Mouse (Mus musculus) mouse embryonic stem cell (cell line): ENCODE data around the gene Fnbp1l.

Source experiments
- in situ Hi-C, 2 experiments: fragments of 300-500 bp; cut with MboI; formaldehyde crosslinking; loops; 1 replicate in 1 of 2; 3 replicates in 1 of 2; pipeline ENCODE4 v1.14.3; 2019 to 2020; ENCODE audit warnings: low sequenced_read_pairs in 2 of 2, low pct_unique_long_range_greater_than_20kb in 1 of 2, mixed read lengths in 1 of 2; ENCODE audit not compliant: unreplicated experiment in 1 of 2

The Fnbp1l gene

GRCm38 (mm10) chr3:122510240-122510750, 109.2 kb downstream of the Fnbp1l start:
- in situ Hi-C loops, result no loop called here

- in situ Hi-C loops, result no loop called here
Observed at GRCm38 (mm10) chr3:122509534-122510239, 109.8 kb downstream of the Fnbp1l start.

DNA sequence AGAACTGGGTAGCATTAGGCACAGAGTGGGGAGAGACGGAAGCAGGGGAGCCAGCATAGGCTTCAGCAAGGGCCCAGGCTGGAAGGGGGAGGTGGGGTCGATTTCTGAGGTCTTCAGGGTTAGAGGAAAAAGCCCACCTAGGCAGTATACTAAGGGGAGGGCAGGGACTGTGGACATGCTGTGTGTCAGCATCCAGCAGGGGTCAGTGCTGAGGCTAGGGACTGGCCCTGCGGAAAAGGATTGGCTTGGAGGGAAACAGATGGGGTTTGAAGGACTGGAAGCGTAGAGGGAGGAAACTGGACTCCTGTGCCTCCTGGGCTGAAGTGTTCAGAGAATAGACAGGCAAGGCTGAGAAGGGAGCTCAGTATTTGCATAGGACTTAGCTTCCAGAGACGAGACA, 110.4 kb downstream of the Fnbp1l start:
- in situ Hi-C loops, result no loop called here

DNA sequence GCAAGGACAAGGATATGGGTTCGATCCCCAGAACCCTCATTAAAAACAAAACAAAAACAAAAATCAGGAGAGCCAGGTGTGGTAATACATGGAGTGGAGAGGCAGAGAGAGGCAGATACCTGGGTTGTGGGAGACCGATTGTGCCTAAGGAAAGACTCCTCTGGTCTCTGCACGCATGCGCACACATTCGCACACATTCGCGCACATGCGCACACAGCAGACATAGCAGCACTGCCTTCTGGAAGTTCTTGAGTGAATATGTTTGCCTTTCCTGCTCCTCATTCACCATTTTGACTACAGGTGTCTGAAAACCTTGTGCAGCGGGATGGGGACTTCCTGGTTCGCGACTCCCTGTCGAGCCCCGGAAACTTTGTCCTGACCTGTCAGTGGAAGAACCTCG, 111.7 kb downstream of the Fnbp1l start:
- in situ Hi-C loops, result no loop called here

DNA sequence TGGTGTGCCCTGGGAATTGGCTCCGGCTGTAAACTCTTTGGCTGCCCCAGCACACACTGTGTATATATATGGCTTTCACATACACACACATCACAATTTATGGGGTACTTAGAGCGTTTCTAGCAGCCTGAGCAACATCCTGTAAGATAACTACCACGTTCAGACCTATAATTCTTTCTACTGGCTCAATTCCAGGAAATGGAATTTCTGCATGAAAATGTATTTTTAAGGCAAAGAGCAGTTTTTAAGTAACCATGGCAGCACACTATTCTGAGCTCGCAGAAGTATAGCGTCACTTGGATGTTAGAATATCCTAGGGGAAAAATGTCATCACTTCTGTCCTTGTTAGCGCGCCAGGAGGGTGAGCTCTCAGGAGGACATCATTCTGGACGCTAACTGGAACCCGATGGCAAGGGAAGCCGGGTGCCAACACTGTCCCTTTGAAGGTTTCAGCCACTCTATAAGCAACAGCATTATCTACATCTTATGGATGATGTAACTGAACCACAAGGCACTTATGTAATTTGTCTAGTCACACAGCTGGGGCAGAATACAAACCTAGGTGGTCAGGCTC, 113.1 kb downstream of the Fnbp1l start:
- in situ Hi-C loops, result no loop called here

- in situ Hi-C loops, result no loop called here
Observed at GRCm38 (mm10) chr3:122500929-122501328, 118.6 kb downstream of the Fnbp1l start.

DNA sequence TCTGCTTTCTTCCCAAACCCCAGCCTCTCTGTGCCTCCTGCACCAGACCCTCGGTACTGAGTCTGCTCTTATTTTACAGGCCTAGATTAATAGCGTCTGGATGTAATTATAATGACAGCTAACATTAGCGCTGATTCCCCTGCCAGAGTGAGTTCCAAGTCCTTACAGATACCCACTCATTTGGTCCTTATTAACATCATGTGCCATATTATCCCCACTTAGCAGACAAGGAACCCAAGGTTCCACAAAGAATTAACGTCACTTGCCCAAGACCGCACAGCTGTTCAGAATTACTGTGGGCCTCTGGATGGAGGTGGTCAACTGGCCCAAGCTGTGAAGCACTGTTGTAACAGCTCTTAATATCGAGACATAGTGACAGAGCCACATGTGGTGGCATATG, 119.9 kb downstream of the Fnbp1l start:
- in situ Hi-C loops, result no loop called here

- in situ Hi-C loops, result no loop called here
Observed at GRCm38 (mm10) chr3:122498528-122498927, 121.0 kb downstream of the Fnbp1l start.

DNA sequence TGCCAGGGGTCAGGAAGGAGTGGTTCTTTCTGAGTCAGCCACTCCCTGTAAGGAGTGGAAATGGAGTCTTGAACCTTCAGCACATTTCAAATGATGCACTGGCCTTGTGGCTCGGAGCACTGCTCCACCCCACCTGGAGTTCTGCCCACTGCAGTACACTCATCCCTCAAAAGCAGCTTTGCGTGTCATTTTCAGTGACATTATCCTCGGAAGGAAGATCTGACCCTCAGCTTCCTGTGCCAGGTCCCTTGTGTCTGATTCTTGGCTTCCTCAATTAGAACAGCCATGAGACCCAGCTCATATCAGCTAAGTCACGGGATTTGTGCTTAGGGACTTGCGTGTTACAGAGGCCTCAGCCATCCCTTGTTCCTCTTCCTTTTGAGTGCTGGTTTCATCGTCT, 121.6 kb downstream of the Fnbp1l start:
- in situ Hi-C loops, result no loop called here

DNA sequence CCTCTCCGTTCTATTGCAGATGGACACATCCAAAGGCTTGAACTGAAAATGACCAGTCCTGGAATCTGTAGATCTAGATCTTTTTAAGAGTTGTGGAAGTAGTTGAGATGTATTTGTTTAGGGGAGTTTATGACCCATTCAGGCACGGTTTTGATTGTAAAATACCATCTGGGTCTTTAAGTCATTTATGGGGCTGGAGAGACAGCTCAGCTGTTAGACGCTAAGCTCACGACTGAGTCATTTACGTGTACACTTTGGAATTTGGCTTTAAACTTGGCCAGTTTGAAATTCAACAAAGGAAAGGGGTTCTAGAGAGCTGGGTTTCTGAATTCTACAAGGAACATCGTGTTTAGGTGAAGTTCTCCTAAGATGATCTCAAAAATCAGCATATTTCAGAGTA, 124.8 kb downstream of the Fnbp1l start:
- in situ Hi-C loops, result no loop called here

- in situ Hi-C loops, result no loop called here
Observed at GRCm38 (mm10) chr3:122492872-122493615, 126.5 kb downstream of the Fnbp1l start.

- in situ Hi-C loops, result no loop called here
Observed at GRCm38 (mm10) chr3:122492006-122492405, 127.5 kb downstream of the Fnbp1l start.

DNA sequence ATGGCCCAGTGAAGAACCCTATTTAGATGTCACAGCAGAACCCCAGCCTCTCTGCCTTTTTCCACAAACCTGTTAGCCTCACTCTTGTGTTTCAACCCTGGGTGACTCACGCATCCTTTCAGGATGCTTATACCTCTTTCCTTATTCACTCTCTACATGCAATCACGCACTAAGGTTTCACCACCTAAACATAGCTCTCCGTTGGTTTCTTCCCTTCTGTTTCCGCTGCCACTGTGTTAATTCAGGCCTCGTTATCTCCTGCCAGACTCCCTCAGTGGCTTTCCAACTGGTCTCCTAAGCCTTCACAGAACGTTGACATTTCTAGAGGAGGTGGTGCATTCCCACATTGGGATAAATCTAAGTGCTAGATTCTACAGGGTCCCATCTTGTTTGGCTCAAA, 128.9 kb downstream of the Fnbp1l start:
- in situ Hi-C loops, result no loop called here
